Mouse (Mus musculus) CH12.LX (cell line): ENCODE measurements around the gene Tapt1. TPM values are rescaled to one million over a fixed set of nuclear protein-coding genes. Genes with fewer than 3 reads are reported as not detected.

Source experiments
- DNase-seq: peaks from one replicate; pipeline ENCODE4 v3.0.0-alpha.2; 2013; ENCODE audit errors: extremely low read depth
- H3K27ac ChIP-seq: 2 replicates; pipeline ENCODE4 v1.5.1; 2012; ENCODE audit warnings: low read depth, mild to moderate bottlenecking, control low read depth, moderate library complexity; ENCODE audit not compliant: insufficient read depth
- H3K27me3 ChIP-seq: replicated peaks from 2 replicates; pipeline ENCODE3; 2012; ENCODE audit warnings: inconsistent platforms
- H3K36me3 ChIP-seq, 2 experiments: replicated peaks in 1 of 2; 2 replicates each; pipeline versions ENCODE3 to v1.6.1; 2012; ENCODE audit warnings: inconsistent platforms in 1 of 2, low read length in 1 of 2, mild to moderate bottlenecking in 1 of 2, mixed read lengths in 1 of 2, moderate library complexity in 1 of 2; ENCODE audit not compliant: control insufficient read depth in 1 of 2, insufficient read depth in 1 of 2
- H3K4me1 ChIP-seq, 2 experiments: 2 replicates each; pipeline ENCODE4 v1.6.1; 2012; ENCODE audit warnings: inconsistent platforms in 1 of 2, moderate library complexity in 1 of 2; ENCODE audit not compliant: insufficient read depth in 2 of 2, control insufficient read depth in 1 of 2
- H3K4me2 ChIP-seq: 2 replicates; pipeline ENCODE4 v1.6.1; 2012; ENCODE audit warnings: low read depth, mild to moderate bottlenecking, control low read depth; ENCODE audit not compliant: poor library complexity, insufficient read depth, severe bottlenecking
- H3K4me3 ChIP-seq, 3 experiments: fragments of 150-350 bp in 1 of 3; sonication (generic) in 1 of 3; replicated peaks in 1 of 3; 2 replicates each; pipeline versions ENCODE3 to v1.5.1; 2011 to 2012; ENCODE audit warnings: low read depth in 2 of 3, low read length in 2 of 3, mild to moderate bottlenecking in 2 of 3, moderate library complexity in 2 of 3, control low read depth in 1 of 3, improper control_type of control experiment in 1 of 3, inconsistent platforms in 1 of 3, mixed read lengths in 1 of 3; ENCODE audit not compliant: poor library complexity in 1 of 3
- H3K79me2 ChIP-seq: replicated peaks from 2 replicates; pipeline ENCODE4 v1.6.1; 2012; ENCODE audit warnings: mild to moderate bottlenecking, moderate library complexity; ENCODE audit not compliant: control insufficient read depth, poor library complexity, insufficient read depth, severe bottlenecking; ENCODE audit errors: extremely low read depth
- H3K9ac ChIP-seq: 2 replicates; pipeline ENCODE4 v1.6.1; 2012; ENCODE audit warnings: low read depth, mild to moderate bottlenecking, control low read depth, moderate library complexity; ENCODE audit not compliant: insufficient read depth
- H3K9me3 ChIP-seq: replicated peaks from 2 replicates; pipeline ENCODE3; 2012; ENCODE audit warnings: low read length, inconsistent platforms, mixed read lengths
- BHLHE40 ChIP-seq: IDR thresholded peaks from 2 replicates; pipeline ENCODE4 v1.6.1; 2011; ENCODE audit warnings: mild to moderate bottlenecking, low read depth, low read length, improper control_type of control experiment
- CHD1 ChIP-seq: IDR thresholded peaks from 2 replicates; pipeline ENCODE4 v1.6.1; 2012; ENCODE audit warnings: low read depth, low read length, improper control_type of control experiment, inconsistent platforms
- CHD2 ChIP-seq: IDR thresholded peaks from 2 replicates; pipeline ENCODE4 v1.6.1; 2011; ENCODE audit warnings: low read length, improper control_type of control experiment
- CTCF ChIP-seq, 2 experiments: IDR thresholded peaks in 1 of 2; conservative IDR thresholded peaks in 1 of 2; 2 replicates each; pipeline ENCODE4 v1.5.1; 2011 to 2012; ENCODE audit warnings: low read depth in 2 of 2, low read length in 2 of 2, improper control_type of control experiment in 1 of 2, inconsistent platforms in 1 of 2, mild to moderate bottlenecking in 1 of 2, moderate library complexity in 1 of 2
- E2F4 ChIP-seq: IDR thresholded peaks from 2 replicates; pipeline ENCODE4 v1.6.1; 2011; ENCODE audit warnings: low read depth, low read length, improper control_type of control experiment; ENCODE audit not compliant: insufficient replicate concordance
- EP300 ChIP-seq: IDR thresholded peaks from 2 replicates; pipeline ENCODE4 v1.6.1; 2011; ENCODE audit warnings: low read length, improper control_type of control experiment
- ETS1 ChIP-seq: conservative IDR thresholded peaks from 2 replicates; pipeline ENCODE4 v1.6.1; 2012; ENCODE audit warnings: low read depth, mild to moderate bottlenecking, inconsistent platforms, low read length, improper control_type of control experiment, moderate library complexity
- GABPA ChIP-seq: IDR thresholded peaks from 2 replicates; pipeline ENCODE4 v1.6.1; 2012; ENCODE audit warnings: low read depth, low read length, improper control_type of control experiment, inconsistent platforms; ENCODE audit not compliant: insufficient replicate concordance
- HCFC1 ChIP-seq: IDR thresholded peaks from 2 replicates; pipeline ENCODE4 v1.6.1; 2012; ENCODE audit warnings: low read depth, mild to moderate bottlenecking, inconsistent platforms, low read length, improper control_type of control experiment
- IRF4 ChIP-seq: IDR thresholded peaks from 2 replicates; pipeline ENCODE4 v1.6.1; 2014; ENCODE audit warnings: low read depth, mild to moderate bottlenecking, inconsistent platforms, low read length, improper control_type of control experiment
- JUN ChIP-seq: IDR thresholded peaks from 2 replicates; pipeline ENCODE4 v1.6.1; 2011; ENCODE audit warnings: low read depth, mild to moderate bottlenecking, low read length, improper control_type of control experiment, moderate library complexity; ENCODE audit not compliant: insufficient read depth
- JUND ChIP-seq: conservative IDR thresholded peaks from 2 replicates; pipeline ENCODE4 v1.6.1; 2011; ENCODE audit warnings: low read depth, low read length, improper control_type of control experiment
- KAT2A ChIP-seq: IDR thresholded peaks from 2 replicates; pipeline ENCODE4 v1.6.1; 2012; ENCODE audit warnings: low read length, improper control_type of control experiment, inconsistent platforms; ENCODE audit not compliant: insufficient replicate concordance
- MAFK ChIP-seq: IDR thresholded peaks from 2 replicates; pipeline ENCODE4 v1.6.1; 2011; ENCODE audit warnings: low read length, improper control_type of control experiment; ENCODE audit not compliant: insufficient replicate concordance
- MAX ChIP-seq: IDR thresholded peaks from 2 replicates; pipeline ENCODE4 v1.6.1; 2011; ENCODE audit warnings: low read length, improper control_type of control experiment
- MAZ ChIP-seq: IDR thresholded peaks from 2 replicates; pipeline ENCODE4 v1.6.1; 2012; ENCODE audit warnings: low read depth, mild to moderate bottlenecking, inconsistent platforms, low read length, improper control_type of control experiment, moderate library complexity
- MEF2A ChIP-seq: IDR thresholded peaks from 2 replicates; pipeline ENCODE4 v1.6.1; 2014; ENCODE audit warnings: low read depth, mild to moderate bottlenecking, inconsistent platforms, low read length, improper control_type of control experiment, borderline replicate concordance
- MXI1 ChIP-seq: IDR thresholded peaks from 2 replicates; pipeline ENCODE4 v1.6.1; 2011; ENCODE audit warnings: mild to moderate bottlenecking, low read depth, low read length, improper control_type of control experiment
- MYC ChIP-seq: IDR thresholded peaks from 2 replicates; pipeline ENCODE4 v1.6.1; 2011; ENCODE audit warnings: low read depth, mild to moderate bottlenecking, improper control_type of control experiment, low read length
- NELFE ChIP-seq: IDR thresholded peaks from 2 replicates; pipeline ENCODE4 v1.6.1; 2011; ENCODE audit warnings: low read depth, low read length, improper control_type of control experiment
- PAX5 ChIP-seq: IDR thresholded peaks from 2 replicates; pipeline ENCODE4 v1.6.1; 2012; ENCODE audit warnings: low read length, inconsistent platforms, mixed read lengths
- POLR2A ChIP-seq: IDR thresholded peaks from 2 replicates; pipeline ENCODE4 v1.6.1; 2011; ENCODE audit warnings: low read depth, mild to moderate bottlenecking, improper control_type of control experiment, low read length
- POLR2AphosphoS2 ChIP-seq: IDR thresholded peaks from 2 replicates; pipeline ENCODE4 v1.6.1; 2011; ENCODE audit warnings: low read depth, low read length, improper control_type of control experiment
- RAD21 ChIP-seq: IDR thresholded peaks from 2 replicates; pipeline ENCODE4 v1.6.1; 2011; ENCODE audit warnings: low read depth, mild to moderate bottlenecking, low read length, improper control_type of control experiment, moderate library complexity
- RCOR1 ChIP-seq: conservative IDR thresholded peaks from 2 replicates; pipeline ENCODE4 v1.6.1; 2012; ENCODE audit warnings: low read depth, mild to moderate bottlenecking, inconsistent platforms, low read length, improper control_type of control experiment
- SIN3A ChIP-seq: IDR thresholded peaks from 2 replicates; pipeline ENCODE4 v1.6.1; 2012; ENCODE audit warnings: low read length, improper control_type of control experiment, inconsistent platforms
- SMC3 ChIP-seq: IDR thresholded peaks from 2 replicates; pipeline ENCODE4 v1.6.1; 2011; ENCODE audit warnings: low read depth, low read length, improper control_type of control experiment
- TBP ChIP-seq: conservative IDR thresholded peaks from 2 replicates; pipeline ENCODE4 v1.6.1; 2011; ENCODE audit warnings: low read depth, low read length, improper control_type of control experiment
- TCF12 ChIP-seq: IDR thresholded peaks from 2 replicates; pipeline ENCODE4 v1.6.1; 2014; ENCODE audit warnings: low read depth, mild to moderate bottlenecking, inconsistent platforms, low read length, improper control_type of control experiment
- UBTF ChIP-seq: IDR thresholded peaks from 2 replicates; pipeline ENCODE4 v1.6.1; 2012; ENCODE audit warnings: low read depth, mild to moderate bottlenecking, inconsistent platforms, low read length, improper control_type of control experiment, moderate library complexity
- USF2 ChIP-seq: conservative IDR thresholded peaks from 2 replicates; pipeline ENCODE4 v1.6.1; 2011; ENCODE audit warnings: low read depth, low read length, improper control_type of control experiment
- ZC3H11A ChIP-seq: IDR thresholded peaks from 2 replicates; pipeline ENCODE4 v1.6.1; 2012; ENCODE audit warnings: low read depth, mild to moderate bottlenecking, inconsistent platforms, low read length, improper control_type of control experiment
- ZMIZ1 ChIP-seq: IDR thresholded peaks from 2 replicates; pipeline ENCODE4 v1.6.1; 2012; ENCODE audit warnings: low read depth, mild to moderate bottlenecking, inconsistent platforms, low read length, improper control_type of control experiment
- ZNF384 ChIP-seq: IDR thresholded peaks from 2 replicates; pipeline ENCODE4 v1.6.1; 2012; ENCODE audit warnings: low read depth, low read length, improper control_type of control experiment, inconsistent platforms
- dilution Hi-C: fragments of 300-500 bp; cut with MboI; formaldehyde crosslinking; loops from 2 replicates; pipeline ENCODE4 v1.14.3; 2020; ENCODE audit warnings: low sequenced_read_pairs; ENCODE audit not compliant: extremely low pct_unique_long_range_greater_than_20kb, extremely low pct_ligation_motif_present
- in situ Hi-C: fragments of 300-500 bp; cut with MboI; formaldehyde crosslinking; loops from 3 replicates; pipeline ENCODE4 v1.14.3; 2019; ENCODE audit warnings: low sequenced_read_pairs, low pct_ligation_motif_present, low pct_unique_long_range_greater_than_20kb, mixed read lengths
- polyA plus RNA-seq: library from polyadenylated mRNA; unstranded; fragments of >175 nt; gene quantifications from 2 replicates; pipeline ENCODE4 v1.2.1, GENCODE M21; 2012; ENCODE audit warnings: low read depth; ENCODE audit not compliant: insufficient read length
- total RNA-seq, 2 experiments: library from RNA; depleted of rRNA; stranded (reverse); fragments of 300-350 nt in 1 of 2; fragments of >200 nt in 1 of 2; gene quantifications; 2 replicates each; pipeline ENCODE4 v1.2.3; 2012 to 2014

The Tapt1 gene
- total and polyA plus RNA-seq, 3 experiments: 15.7 to 40.8 (median 33.5) TPM

DNA sequence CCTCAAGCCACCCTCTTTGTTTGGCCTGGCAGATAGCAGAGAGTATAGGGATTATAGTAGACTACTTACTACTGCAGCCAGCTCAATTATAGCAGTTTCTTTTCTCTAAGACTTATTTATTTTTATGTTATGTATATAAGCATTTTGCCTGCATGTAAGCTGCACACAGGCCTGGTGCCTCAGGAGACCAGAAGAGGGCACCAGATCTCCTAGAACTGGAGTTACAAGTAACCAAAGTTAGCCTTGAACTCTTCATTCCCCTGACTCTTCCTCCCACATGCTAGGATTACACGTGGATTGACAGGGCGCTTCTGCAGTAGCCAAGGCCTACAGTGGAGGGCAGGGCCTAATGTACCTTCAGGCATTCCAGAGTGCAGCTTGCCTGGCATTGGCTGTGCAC, 60.6 kb downstream of the Tapt1 start (continued):
- TF ChIP-seq MAX (peak; percentile 37; the same call in 1 of the 2 replicates), GABPA (no peak), TBP (no peak), SMC3 (peak; percentile 82), MXI1 (no peak), POLR2AphosphoS2 (no peak)

DNA sequence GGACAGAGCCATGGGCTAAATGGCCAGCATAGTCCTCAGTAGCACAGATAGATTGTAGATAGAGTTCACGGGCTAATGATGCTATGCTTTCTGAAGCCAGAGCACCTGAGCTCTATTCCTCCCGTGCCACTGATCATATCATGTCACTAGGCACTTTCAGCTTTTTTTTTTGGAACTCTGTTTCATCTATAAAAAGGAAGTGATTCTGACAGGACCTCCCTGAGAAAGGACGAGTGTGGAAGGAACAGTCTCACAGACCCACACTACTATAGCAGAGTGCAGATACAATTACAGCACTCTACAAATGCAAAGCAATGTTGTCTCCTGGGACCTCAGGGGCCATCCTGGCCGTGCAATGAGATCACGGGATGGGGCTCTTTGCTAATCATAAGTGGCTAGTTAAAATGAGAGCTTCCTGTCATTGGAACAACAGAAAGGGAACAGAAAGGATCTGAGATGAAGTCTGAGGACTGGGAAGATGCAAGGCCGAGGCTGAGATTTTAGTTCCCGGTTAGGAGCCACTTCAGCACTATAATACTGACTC, 62.1 kb downstream of the Tapt1 start:
- Histone ChIP-seq H3K27me3 (no peaks in the 10 kb centered on the region), H3K4me2 (peak overlapping the region; percentile 73), H3K79me2 (no peaks in the 10 kb centered on the region), H3K27ac (peak overlapping the region; percentile 85)
- in situ Hi-C loops: loop anchor here (10.0 kb wide), 2 partner anchors 50 to 90 kb away; no protein-coding TSS in a partner anchor
- DNase-seq: peak; percentile 94
- dilution Hi-C loops: no loop called here
- TF ChIP-seq HCFC1: peak; percentile 46; the same call in 1 of the 2 replicates
- TF ChIP-seq CHD1: no peak
- peak; percentile 76; the same call in 1 of the 2 replicates for TF ChIP-seq MEF2A
- TF ChIP-seq E2F4: no peak
- TF ChIP-seq NELFE: peak; percentile 17; the same call in 1 of the 2 replicates
- peak; percentile 64; the same call in 1 of the 2 replicates for TF ChIP-seq MYC
- TF ChIP-seq MAX: peak; percentile 55; the same call in 1 of the 2 replicates
- TF ChIP-seq RAD21: no peak
- peak; percentile 94 for TF ChIP-seq BHLHE40
- peak; percentile 53; the same call in 1 of the 2 replicates for TF ChIP-seq CHD2
- TF ChIP-seq SIN3A: peak; percentile 65; the same call in 1 of the 2 replicates
- TF ChIP-seq GABPA: no peak
- TF ChIP-seq PAX5: no peak
- TF ChIP-seq POLR2A: no peak
- TF ChIP-seq MAZ: peak; percentile 61; the same call in 1 of the 2 replicates
- peak; percentile 79 for TF ChIP-seq ZNF384
- no peak for TF ChIP-seq ZC3H11A
- TF ChIP-seq TBP: peak; percentile 69
- peak; percentile 74; the same call in 1 of the 2 replicates for TF ChIP-seq RCOR1
- no peak for TF ChIP-seq UBTF
- TF ChIP-seq KAT2A: no peak
- TF ChIP-seq EP300: peak; percentile 86
- TF ChIP-seq TCF12: peak; percentile 64; the same call in 1 of the 2 replicates
- TF ChIP-seq ETS1: peak; percentile 90
- no peak for TF ChIP-seq CTCF (conservative IDR thresholded peaks at IDR 0.05 in 1 of 2, IDR thresholded peaks at IDR 0.05 in 1 of 2; ENCODE audit: low read depth in 2 of 2, low read length in 2 of 2)
- peak; percentile 25; the same call in 1 of the 2 replicates for TF ChIP-seq ZMIZ1
- peak; percentile 52; the same call in 1 of the 2 replicates for TF ChIP-seq JUN
- TF ChIP-seq MXI1: no peak
- no peak for TF ChIP-seq USF2
- TF ChIP-seq IRF4: peak; percentile 68; the same call in 1 of the 2 replicates
- TF ChIP-seq JUND: 0 out of 2 replicates have a peak, but pooled peaks have one; percentile 19
- TF ChIP-seq MAFK: peak; percentile 33; the same call in 1 of the 2 replicates
- TF ChIP-seq, all 38 proteins: peak for 20
- no peaks in the 10 kb centered on the region for H3K9me3 ChIP-seq
- H3K9ac ChIP-seq: peak overlapping the region; percentile 50
- no peaks in the 10 kb centered on the region for H3K36me3 ChIP-seq
- peaks cover 13 to 55% of the 10 kb centered on the region in 2 experiments for H3K4me1 ChIP-seq
- H3K4me3 ChIP-seq: peak overlapping the region in 1 of 3 experiments; percentile 28
